Mouse (Mus musculus): ENCODE measurements around the gene Psen1. TPM values are rescaled to one million over a fixed set of nuclear protein-coding genes. Genes with fewer than 3 reads are reported as not detected.

The Psen1 gene
- polyA plus RNA-seq, 1 experiment from 2014 or later, result 69.4 TPM

- WGBS, result 69% methylated on average over 12 of the region's 12 CpGs
These were observed 87.7 kb downstream of the Psen1 start for GRCm38 (mm10) chr12:83775621-83776020.

GRCm38 (mm10) chr12:83776766-83777165, 88.8 kb downstream of the Psen1 start:
- no peaks in the 10 kb centered on the region for H3K36me3 ChIP-seq (ENCODE audit: control insufficient read depth, insufficient read depth, low read length)
- no peak overlapping the region for H3K9ac ChIP-seq (ENCODE audit: low read depth, low read length)
- no peak overlapping the region for H3K27ac ChIP-seq (replicated peaks; ENCODE audit: low read depth, low read length)
- DNase-seq (ENCODE audit: low spot score), result no peak
- H3K9me3 ChIP-seq (ENCODE audit: control insufficient read depth, low read length), result no peaks in the 10 kb centered on the region
- ATAC-seq (ENCODE audit: low read depth), result no peak
- H3K27me3 ChIP-seq (replicated peaks; ENCODE audit: control insufficient read depth, insufficient read depth, low read length), result no peaks in the 10 kb centered on the region
- 87% methylated on average over 7 of the region's 7 CpGs for WGBS
- no peak overlapping the region for H3K4me3 ChIP-seq (ENCODE audit: low read depth, low read length)
- no peak overlapping the region for H3K4me2 ChIP-seq (ENCODE audit: low read depth, low read length)
- H3K4me1 ChIP-seq (ENCODE audit: control insufficient read depth, insufficient read depth, low read length), result no peaks in the 10 kb centered on the region

More at GRCm38 (mm10) chr12:83775621-83776020, 87.7 kb downstream of the Psen1 start:
- no peak overlapping the region for H3K27ac ChIP-seq (replicated peaks; ENCODE audit: low read depth, low read length)
- no peaks in the 10 kb centered on the region for H3K36me3 ChIP-seq (ENCODE audit: control insufficient read depth, insufficient read depth, low read length)
- H3K4me3 ChIP-seq (ENCODE audit: low read depth, low read length), result no peak overlapping the region
- H3K27me3 ChIP-seq (replicated peaks; ENCODE audit: control insufficient read depth, insufficient read depth, low read length), result no peaks in the 10 kb centered on the region
- peaks cover 2% of the 10 kb centered on the region; the same call in 1 of the 2 replicates for H3K4me1 ChIP-seq (ENCODE audit: control insufficient read depth, insufficient read depth, low read length)
- no peak overlapping the region for H3K9ac ChIP-seq (ENCODE audit: low read depth, low read length)
- DNase-seq (ENCODE audit: low spot score) (no peak), ATAC-seq (ENCODE audit: low read depth) (no peak)
- H3K9me3 ChIP-seq (ENCODE audit: control insufficient read depth, low read length), result no peaks in the 10 kb centered on the region
- no peak overlapping the region for H3K4me2 ChIP-seq (ENCODE audit: low read depth, low read length)

GRCm38 (mm10) chr12:83780181-83780580, 92.2 kb downstream of the Psen1 start:
- 89% methylated on average over 3 of the region's 3 CpGs for WGBS

GRCm38 (mm10) chr12:83781204-83781603, 93.3 kb downstream of the Psen1 start:
- H3K27ac ChIP-seq (replicated peaks; ENCODE audit: low read depth, low read length), result no peak overlapping the region
- 54% methylated on average over 7 of the region's 7 CpGs for WGBS
- no peaks in the 10 kb centered on the region for H3K4me1 ChIP-seq (ENCODE audit: control insufficient read depth, insufficient read depth, low read length)
- H3K9ac ChIP-seq (ENCODE audit: low read depth, low read length), result no peak overlapping the region
- H3K36me3 ChIP-seq (ENCODE audit: control insufficient read depth, insufficient read depth, low read length), result no peaks in the 10 kb centered on the region
- H3K9me3 ChIP-seq (ENCODE audit: control insufficient read depth, low read length), result no peaks in the 10 kb centered on the region
- H3K27me3 ChIP-seq (replicated peaks; ENCODE audit: control insufficient read depth, insufficient read depth, low read length), result no peaks in the 10 kb centered on the region
- ATAC-seq (ENCODE audit: low read depth) (no peak), DNase-seq (ENCODE audit: low spot score) (no peak)
- H3K4me3 ChIP-seq (ENCODE audit: low read depth, low read length), result no peak overlapping the region
- H3K4me2 ChIP-seq (ENCODE audit: low read depth, low read length), result no peak overlapping the region

More at GRCm38 (mm10) chr12:83780181-83780580, 92.2 kb downstream of the Psen1 start:
- ATAC-seq (ENCODE audit: low read depth) (no peak), DNase-seq (ENCODE audit: low spot score) (no peak)
- no peak overlapping the region for H3K4me3 ChIP-seq (ENCODE audit: low read depth, low read length)
- H3K27me3 ChIP-seq (replicated peaks; ENCODE audit: control insufficient read depth, insufficient read depth, low read length), result no peaks in the 10 kb centered on the region
- no peaks in the 10 kb centered on the region for H3K36me3 ChIP-seq (ENCODE audit: control insufficient read depth, insufficient read depth, low read length)
- H3K4me1 ChIP-seq (ENCODE audit: control insufficient read depth, insufficient read depth, low read length), result no peaks in the 10 kb centered on the region
- H3K9me3 ChIP-seq (ENCODE audit: control insufficient read depth, low read length), result no peaks in the 10 kb centered on the region
- H3K4me2 ChIP-seq (ENCODE audit: low read depth, low read length), result no peak overlapping the region
- no peak overlapping the region for H3K9ac ChIP-seq (ENCODE audit: low read depth, low read length)
- no peak overlapping the region for H3K27ac ChIP-seq (replicated peaks; ENCODE audit: low read depth, low read length)

GRCm38 (mm10) chr12:83781640-83782278, 93.8 kb downstream of the Psen1 start:
- no peak overlapping the region for H3K9ac ChIP-seq (ENCODE audit: low read depth, low read length)
- no peaks in the 10 kb centered on the region for H3K36me3 ChIP-seq (ENCODE audit: control insufficient read depth, insufficient read depth, low read length)
- H3K4me3 ChIP-seq (ENCODE audit: low read depth, low read length), result no peak overlapping the region
- no peak for ATAC-seq (ENCODE audit: low read depth)
- DNase-seq (ENCODE audit: low spot score), result no peak
- WGBS, result 79% methylated on average over 22 of the region's 23 CpGs
- H3K27ac ChIP-seq (replicated peaks; ENCODE audit: low read depth, low read length), result no peak overlapping the region
- no peaks in the 10 kb centered on the region for H3K27me3 ChIP-seq (replicated peaks; ENCODE audit: control insufficient read depth, insufficient read depth, low read length)
- H3K9me3 ChIP-seq (ENCODE audit: control insufficient read depth, low read length), result no peaks in the 10 kb centered on the region
- no peaks in the 10 kb centered on the region for H3K4me1 ChIP-seq (ENCODE audit: control insufficient read depth, insufficient read depth, low read length)
- H3K4me2 ChIP-seq (ENCODE audit: low read depth, low read length), result no peak overlapping the region

GRCm38 (mm10) chr12:83782669-83783068, 94.7 kb downstream of the Psen1 start:
- H3K9me3 ChIP-seq (ENCODE audit: control insufficient read depth, low read length), result no peaks in the 10 kb centered on the region
- no peaks in the 10 kb centered on the region for H3K4me1 ChIP-seq (ENCODE audit: control insufficient read depth, insufficient read depth, low read length)
- 82% methylated on average over 10 of the region's 10 CpGs for WGBS
- no peaks in the 10 kb centered on the region for H3K27me3 ChIP-seq (replicated peaks; ENCODE audit: control insufficient read depth, insufficient read depth, low read length)
- no peaks in the 10 kb centered on the region for H3K36me3 ChIP-seq (ENCODE audit: control insufficient read depth, insufficient read depth, low read length)
- no peak for DNase-seq (ENCODE audit: low spot score)
- H3K9ac ChIP-seq (ENCODE audit: low read depth, low read length), result no peak overlapping the region
- H3K4me3 ChIP-seq (ENCODE audit: low read depth, low read length), result no peak overlapping the region
- H3K27ac ChIP-seq (replicated peaks; ENCODE audit: low read depth, low read length), result no peak overlapping the region
- no peak for ATAC-seq (ENCODE audit: low read depth)
- H3K4me2 ChIP-seq (ENCODE audit: low read depth, low read length), result no peak overlapping the region

Other genes starting within 250 kb of the Psen1 start
- gene Dpf3, start 200.4 kb upstream of the Psen1 start, polyA plus RNA-seq (2014; fragmentation: Nextera tagmentation; extraction: Ambion mirVana), result 4.3 and 6.1 TPM in 2 replicates
- 32.8 and 34.7 TPM in 2 replicates for gene Dcaf4, start 167.7 kb upstream of the Psen1 start, polyA plus RNA-seq (2014; fragmentation: Nextera tagmentation; extraction: Ambion mirVana)
- gene Zfyve1, start 90.9 kb upstream of the Psen1 start, polyA plus RNA-seq (2014; fragmentation: Nextera tagmentation; extraction: Ambion mirVana), result 18.6 TPM in 2 replicates
- 181 and 204 TPM in 2 replicates for gene Rbm25, start 56.9 kb upstream of the Psen1 start, polyA plus RNA-seq (2014; fragmentation: Nextera tagmentation; extraction: Ambion mirVana)
- 1.8 and 2.6 TPM in 2 replicates for gene Papln, start 75.5 kb downstream of the Psen1 start, polyA plus RNA-seq (2014; fragmentation: Nextera tagmentation; extraction: Ambion mirVana)
- 29.9 and 33.1 TPM in 2 replicates for gene Numb, start 233.8 kb downstream of the Psen1 start, polyA plus RNA-seq (2014; fragmentation: Nextera tagmentation; extraction: Ambion mirVana)